Mouse (Mus musculus): ENCODE results near the gene 2700049A03Rik.

DNA sequence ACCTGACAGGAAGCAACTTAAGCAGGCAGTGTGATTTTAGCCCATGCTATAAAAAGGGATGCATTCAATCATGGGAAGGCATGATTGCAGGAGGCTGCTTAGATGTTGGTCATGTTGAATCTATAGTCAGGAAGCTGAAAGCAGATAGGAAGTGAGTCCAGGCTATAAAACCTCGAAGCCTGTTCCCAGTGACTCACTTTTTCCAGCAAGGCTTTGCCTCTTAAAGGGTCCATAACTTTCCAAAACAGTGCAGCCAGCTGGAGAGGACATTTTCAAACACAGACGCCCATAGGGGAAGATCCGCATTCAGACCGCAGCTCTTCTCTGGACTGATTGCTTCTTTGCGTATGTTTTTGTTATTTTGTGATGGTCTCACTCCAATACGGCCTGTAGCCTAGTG is 18.3 kb downstream of the 2700049A03Rik start:
- TF ChIP-seq CTCF (IDR thresholded peaks at IDR 0.05; ENCODE audit: low read depth) = no peak
- no peak for TF ChIP-seq EP300 (IDR thresholded peaks at IDR 0.05; ENCODE audit: low read depth)

Measured in liver, embryonic 14.5 days (tissue).